Mouse (Mus musculus) embryo, embryonic 11 days (tissue): ENCODE measurements around the gene Plekho1.
A peak's percentile ranks its signal among the peaks of the same experiment; 100 is the strongest.
"Not testable (repeated sequence)": the region's sequence is repeated elsewhere in the genome, so short reads cannot be mapped to it uniquely, and the experiment has no call there.

Source experiments
- DNase-seq: peaks from one replicate; pipeline ENCODE4 v3.0.0-alpha.2; 2015

Gene Plekho1

DNA sequence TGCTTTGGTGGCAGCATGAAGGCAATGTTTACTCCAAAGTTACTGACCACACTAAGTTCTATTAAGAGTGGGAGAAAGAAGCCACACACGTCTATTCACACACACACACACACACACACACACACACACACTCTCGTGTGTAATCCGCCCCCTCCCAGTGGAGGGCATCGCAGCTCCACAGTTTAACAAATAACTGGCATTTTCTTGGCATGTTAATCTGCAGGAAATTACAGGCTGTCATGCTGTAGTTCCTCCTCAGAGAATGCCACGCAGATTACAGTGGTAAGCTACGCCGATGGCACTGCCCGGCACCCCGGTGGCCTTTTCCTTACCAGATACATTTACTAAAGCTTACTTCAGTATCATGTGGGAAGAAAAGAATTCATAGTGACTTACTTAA is 17.5 kb downstream of the Plekho1 start:
- DNase-seq: no peak

DNA sequence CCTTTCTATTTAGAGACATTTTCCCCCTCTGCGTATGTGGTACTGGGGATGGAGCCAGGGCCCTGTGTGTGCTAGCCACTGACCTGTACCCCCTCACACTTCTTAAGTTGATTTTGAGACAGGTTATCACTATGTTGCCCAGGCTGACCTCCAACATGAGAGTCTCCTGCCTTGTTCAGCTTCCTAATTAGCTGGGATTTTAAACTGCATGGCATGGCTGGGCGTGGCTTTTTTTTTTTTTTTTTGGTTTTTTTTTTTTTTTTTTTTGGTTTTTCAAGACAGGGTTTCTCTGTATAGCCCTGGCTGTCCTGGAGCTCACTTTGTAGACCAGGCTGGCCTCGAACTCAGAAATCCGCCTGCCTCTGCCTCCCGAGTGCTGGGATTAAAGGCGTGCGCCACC is 18.2 kb downstream of the Plekho1 start:
- DNase-seq: not testable (repeated sequence)

GRCm38 (mm10) chr3:95977079-95977478 is 18.7 kb downstream of the Plekho1 start:
- no peak for DNase-seq

DNA sequence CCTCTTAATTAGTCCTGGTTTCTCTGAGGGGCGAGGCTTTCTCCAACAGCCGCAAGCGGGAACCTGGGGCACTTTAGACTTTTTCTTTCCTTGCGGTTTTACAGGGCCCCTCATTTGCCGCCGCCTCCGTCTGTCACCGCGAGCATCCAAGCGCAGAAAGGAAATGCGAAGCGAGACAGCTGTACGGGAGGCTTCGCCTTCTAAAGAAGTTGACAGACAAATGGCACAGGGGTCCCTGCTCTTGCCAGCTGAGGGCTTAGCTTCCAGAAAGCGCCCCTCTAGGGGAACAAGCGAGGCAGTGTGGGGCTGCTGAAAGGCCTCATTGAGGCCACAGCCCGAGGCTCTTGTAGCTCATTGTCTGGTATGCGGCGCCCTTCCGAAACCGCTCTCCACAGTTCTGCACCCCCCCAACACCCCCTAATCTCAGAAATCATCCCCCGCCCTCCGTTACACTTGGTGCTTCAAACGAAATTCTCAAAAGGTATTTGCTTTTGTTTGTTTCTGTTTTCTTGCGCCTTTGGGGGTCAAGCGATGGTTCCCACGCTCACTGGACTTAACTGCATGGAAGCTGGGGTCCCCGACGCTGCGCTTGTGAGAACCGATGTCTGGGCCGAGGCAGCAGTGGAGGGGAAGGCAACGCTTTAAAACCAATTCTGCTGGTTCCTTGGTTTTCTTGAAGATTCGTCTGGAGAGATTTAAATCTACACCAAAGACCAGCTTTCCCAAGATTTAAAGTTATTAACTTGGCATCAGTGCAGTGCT is 22.7 kb downstream of the Plekho1 start:
- peak; percentile 88 for DNase-seq

GRCm38 (mm10) chr3:95972251-95972872 is 23.4 kb downstream of the Plekho1 start:
- DNase-seq: no peak

DNA sequence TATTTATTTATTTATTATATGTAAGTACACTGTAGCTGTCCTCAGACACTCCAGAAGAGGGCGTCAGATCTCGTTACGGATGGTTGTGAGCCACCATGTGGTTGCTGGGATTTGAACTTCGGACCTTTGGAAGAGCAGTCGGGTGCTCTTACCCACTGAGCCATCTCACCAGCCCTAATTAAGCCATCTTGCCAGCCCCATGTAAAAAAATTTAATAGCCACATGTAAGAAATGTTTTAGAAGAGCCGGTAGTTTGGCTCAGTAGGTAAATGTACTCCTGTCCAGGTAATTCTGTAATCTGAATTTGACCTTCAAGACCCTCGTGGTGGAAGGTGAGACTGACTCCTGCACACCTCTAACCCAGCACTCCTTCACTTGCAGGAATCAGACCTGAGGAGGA is 25.1 kb downstream of the Plekho1 start:
- not testable (repeated sequence) for DNase-seq

DNA sequence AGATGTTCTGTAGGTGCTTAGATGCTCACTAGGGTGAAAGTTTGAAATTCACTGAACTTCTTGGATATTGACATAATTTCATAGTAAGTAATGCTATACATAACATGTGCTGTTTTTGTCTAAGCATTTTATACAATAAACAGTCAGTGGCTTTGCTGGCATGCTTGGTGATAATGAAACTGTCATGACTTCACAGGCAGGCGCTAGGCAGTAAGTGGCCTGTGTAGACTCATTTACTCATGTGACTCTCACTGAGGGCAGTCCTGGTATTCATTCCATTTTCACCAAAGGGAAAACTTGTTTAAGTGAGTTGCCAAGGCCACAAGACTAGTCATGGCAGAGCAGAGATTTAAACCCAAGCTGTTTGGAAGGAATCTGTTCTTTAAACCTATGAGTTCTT is 26.5 kb downstream of the Plekho1 start:
- no peak for DNase-seq

GRCm38 (mm10) chr3:95965518-95966451 is 30.0 kb downstream of the Plekho1 start:
- DNase-seq: peak; percentile 75

- peak; percentile 57 for DNase-seq
Measured at GRCm38 (mm10) chr3:95963681-95964080, 32.1 kb downstream of the Plekho1 start.

- DNase-seq: no peak
Measured at GRCm38 (mm10) chr3:95963230-95963629, 32.6 kb downstream of the Plekho1 start.

DNA sequence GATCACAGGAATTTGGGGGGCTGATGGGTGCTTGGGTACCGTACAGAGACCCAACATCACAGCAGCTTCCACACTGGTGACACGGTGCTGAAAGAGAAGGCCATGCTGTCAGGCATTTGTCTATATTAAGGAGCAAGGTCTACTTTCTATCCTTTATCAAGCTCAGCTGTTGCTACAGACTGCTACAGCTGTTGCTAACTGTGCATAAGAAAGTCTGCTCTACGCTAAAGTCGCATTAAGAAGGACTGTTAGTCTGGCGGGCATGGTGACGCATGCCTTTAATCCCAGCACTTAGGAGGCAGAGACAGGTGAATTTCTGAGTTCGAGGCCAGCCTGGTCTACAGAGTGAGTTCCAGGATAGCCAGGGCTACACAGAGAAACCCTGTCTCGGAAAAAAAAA is 33.6 kb downstream of the Plekho1 start:
- not testable (repeated sequence) for DNase-seq

- no peak for DNase-seq
Measured at GRCm38 (mm10) chr3:95959807-95960206, 36.0 kb downstream of the Plekho1 start.

DNA sequence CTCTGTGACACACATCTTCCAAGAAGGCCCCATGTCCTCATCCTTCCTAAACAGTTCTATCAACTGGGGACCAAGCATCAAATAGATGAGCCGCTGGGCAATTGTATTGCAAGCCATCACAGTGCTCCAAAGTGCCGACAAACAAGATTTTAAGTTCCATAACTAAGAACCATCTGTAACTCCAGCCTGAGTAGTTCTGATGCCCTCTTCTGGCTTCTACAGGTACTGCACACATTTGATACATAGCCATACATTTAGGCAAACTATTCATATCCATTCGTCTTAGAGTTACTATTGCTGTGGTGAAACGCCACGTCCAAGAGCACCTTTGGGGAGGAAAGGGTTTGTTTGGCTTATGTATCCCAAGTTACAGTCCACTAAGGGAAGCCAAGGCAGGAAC is 36.7 kb downstream of the Plekho1 start:
- DNase-seq: no peak

GRCm38 (mm10) chr3:95957359-95958148 is 38.2 kb downstream of the Plekho1 start:
- DNase-seq: no peak

- DNase-seq: no peak
Measured at GRCm38 (mm10) chr3:95955318-95955717, 40.5 kb downstream of the Plekho1 start.

- not testable (repeated sequence) for DNase-seq
Measured at GRCm38 (mm10) chr3:95954648-95955173, 41.1 kb downstream of the Plekho1 start.

DNA sequence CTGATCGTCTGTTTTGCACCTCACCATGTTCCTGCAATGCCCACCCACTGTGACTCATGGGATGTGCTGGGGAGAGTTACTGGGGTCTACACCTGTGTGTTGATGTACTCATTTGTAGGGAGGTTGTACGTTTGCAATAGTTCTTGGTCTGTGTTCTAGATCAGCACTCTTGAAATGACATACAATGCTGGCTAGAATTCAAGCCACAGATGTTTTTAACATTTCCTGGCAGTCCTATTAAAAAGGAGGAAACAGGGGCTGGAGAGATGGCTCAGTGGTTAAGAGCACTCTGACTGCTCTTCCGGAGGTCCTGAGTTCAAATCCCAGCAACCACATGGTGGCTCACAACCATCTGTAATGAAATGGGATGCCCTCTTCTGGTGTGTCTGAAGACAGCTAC is 42.3 kb downstream of the Plekho1 start:
- DNase-seq: no peak

- DNase-seq: no peak
Measured at GRCm38 (mm10) chr3:95953023-95953422, 42.8 kb downstream of the Plekho1 start.

- DNase-seq: not testable (repeated sequence)
Measured at GRCm38 (mm10) chr3:95951566-95951965, 44.2 kb downstream of the Plekho1 start.

- peak; percentile 94 for DNase-seq
Measured at GRCm38 (mm10) chr3:95950763-95951551, 44.8 kb downstream of the Plekho1 start.

DNA sequence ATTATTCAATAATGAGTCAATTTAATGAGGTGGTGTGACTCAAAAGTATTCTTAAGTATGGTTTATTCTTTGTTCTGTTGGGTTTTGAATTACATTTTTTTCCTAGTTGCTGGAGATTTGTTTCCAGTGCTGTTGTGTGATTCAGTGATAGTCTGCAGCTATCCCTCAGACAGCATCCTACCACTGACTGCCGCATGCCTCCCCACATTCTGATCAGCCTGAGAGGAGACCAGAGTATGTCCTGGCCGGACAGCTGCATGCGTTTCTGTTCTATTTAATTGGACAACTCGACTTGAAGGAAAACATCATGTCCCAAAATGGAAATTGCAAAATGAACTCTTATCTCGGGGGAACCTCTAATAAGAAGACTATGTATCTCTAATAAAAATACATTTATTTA is 47.5 kb downstream of the Plekho1 start:
- no peak for DNase-seq
